Mouse (Mus musculus): Measurements from ENCODE around the gene Abcc2. TPM values are rescaled to one million over a fixed set of nuclear protein-coding genes. Genes with fewer than 3 reads are reported as not detected.

The Abcc2 gene
- 0.28 and 0.50 TPM in 2 replicates for polyA plus RNA-seq (2012; rRNA removed)

DNA sequence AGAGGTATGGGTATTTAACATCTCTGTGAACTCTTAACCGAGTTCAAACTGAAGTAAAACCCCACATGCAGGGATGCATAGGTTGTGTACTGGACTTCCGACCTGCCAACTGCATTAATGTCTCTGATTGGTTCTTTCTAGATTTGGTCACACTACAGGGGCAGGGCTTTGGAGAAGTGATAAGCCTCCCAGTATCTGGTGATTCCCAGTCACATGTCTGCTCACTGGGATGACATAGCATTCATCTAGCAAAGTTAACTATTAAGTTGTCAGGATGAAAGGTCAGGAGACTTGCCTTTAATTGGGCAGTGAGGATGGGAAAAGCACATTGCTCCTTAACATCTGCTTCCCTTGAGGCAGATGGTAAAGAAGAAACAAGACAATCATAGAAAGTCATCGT is at the start of gene Abcc2:
Abcc2 (plus strand) TSS at position 213 of the 400 bp plus-strand sequence.
- no peak for DNase-seq (ENCODE audit: low spot score)

DNA sequence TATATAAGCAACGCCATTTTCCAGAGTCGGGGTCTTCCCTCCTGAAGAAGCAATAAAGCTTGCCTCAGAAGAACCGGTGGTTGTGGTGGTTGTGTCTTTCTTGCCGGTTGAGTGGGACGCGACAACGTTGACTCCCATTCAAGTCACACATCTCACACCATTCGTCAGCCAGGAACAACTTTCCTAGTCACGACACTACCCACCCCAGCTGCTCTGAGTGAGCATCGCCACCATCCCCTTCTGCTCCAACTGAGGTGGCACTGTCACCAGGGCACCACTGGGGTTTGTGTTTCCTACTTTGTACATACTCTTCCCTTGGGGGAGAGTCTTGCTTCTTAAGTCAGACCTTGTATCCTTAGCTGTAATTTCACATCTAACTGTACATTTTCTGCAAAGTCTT is 43.6 kb upstream of the Abcc2 start:
- DNase-seq (ENCODE audit: low spot score): no peak

DNA sequence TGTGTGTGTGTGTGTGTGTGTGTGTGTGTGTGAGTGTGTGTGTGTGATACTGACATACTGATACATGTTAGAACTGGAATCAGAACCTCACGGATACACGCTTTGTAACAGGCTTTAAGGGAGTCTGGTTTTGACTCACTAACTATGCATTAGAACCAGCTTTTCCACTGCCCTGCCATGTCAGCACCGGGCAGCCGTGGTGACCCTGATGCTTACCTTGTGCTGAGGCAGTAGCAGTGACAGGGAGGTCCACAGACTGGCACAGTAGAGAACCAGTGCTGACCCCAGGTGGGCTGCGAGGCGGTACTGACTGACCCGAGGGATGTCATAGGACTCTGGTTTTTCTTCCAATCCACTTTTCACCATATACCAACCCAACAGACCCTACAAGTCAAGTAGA is 38.6 kb upstream of the Abcc2 start:
- DNase-seq (ENCODE audit: low spot score): no peak

DNA sequence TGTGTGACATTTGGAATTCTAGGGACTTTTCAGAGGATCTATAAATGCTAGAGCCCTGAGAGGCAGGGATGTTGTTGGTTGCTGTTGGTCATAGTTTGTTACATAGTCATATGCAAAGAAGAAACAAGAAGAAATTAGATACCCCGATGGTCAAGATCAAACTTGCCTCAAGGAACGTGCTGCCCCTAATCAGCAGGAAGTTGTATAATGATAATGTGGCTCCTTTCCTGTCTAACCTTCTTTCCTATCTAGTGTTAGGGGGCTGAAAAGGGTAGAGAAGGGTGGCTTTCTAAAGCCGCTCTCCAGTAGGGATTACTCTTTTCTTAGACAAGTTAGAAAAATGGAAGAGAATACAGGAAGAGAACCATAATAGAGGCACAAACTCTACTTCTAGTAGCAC is 36.3 kb upstream of the Abcc2 start:
- DNase-seq (ENCODE audit: low spot score): no peak

DNA sequence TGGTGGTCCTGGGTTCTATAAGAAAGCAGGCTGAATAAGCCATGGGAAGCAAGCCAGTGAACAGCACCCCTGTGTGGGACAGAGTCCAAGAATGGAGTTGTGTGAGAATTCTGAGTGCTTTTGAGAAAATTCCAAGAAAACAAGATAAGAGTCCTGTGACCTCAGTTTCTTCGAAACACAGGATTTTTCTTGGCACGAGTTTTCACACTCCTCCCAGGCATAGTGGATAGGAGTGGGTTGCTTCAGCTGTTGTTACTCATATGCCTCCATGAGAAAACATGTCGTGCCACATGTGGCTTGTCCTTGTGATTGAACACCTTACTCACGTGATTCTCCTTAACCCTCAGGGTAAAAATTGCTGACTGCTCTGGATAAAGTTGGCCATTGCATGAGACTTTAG is 34.1 kb upstream of the Abcc2 start:
- no peak for DNase-seq (ENCODE audit: low spot score)

DNA sequence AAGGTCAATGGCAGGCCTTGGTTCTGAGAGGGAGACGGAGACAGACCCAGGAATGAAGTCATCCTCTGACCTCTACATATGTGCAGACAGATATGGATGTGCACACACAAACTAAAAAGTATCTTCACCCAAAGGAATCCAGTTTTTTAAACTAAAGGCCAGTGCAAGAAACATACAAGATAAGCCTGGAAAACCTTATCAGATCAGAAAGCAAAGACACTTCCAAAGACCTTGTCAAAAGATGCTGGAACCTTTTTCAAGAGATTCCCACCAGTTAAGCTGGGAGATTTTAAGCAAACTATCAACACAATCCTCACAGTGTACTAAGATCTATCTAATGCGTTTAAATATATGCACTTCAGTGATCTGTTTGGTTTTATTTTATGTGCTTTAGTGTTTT is 32.0 kb upstream of the Abcc2 start:
- no peak for DNase-seq (ENCODE audit: low spot score)

DNA sequence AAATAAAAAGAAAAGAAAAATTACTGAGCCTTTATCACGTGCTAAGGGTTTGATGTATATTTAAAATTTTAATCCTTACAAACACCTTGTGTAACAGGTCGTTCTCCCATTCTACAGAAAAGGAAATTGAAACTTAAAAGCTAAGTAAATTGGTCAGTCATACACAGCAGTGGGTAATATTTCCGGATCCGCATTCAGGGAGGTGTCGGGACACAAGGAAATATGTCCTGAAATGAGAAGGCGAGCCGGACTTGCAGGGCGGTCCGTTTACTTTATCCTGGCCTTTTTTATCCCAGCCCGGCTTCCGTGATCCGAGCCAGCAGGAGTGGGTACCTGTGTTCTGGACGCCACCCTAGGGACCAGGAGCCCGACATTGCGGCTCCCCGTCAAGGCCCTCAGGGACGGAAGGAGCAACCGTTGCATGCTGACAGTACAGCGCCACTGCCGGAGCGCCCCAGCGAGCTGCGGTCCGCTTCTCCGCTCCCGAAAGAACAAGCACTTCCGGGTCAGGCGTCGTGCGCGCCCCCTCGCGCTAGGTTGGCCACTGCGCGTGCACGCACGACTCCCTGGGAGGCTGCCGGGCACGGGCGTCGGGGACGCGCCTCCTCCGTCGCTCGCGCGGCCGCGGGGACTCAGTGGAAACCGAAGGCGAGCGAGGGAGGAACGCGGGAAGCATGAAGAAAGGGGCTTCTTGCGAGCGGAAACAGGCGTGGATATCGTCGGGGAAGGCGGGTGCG is 29.3 kb upstream of the Abcc2 start, which contains the start of the genes Cutc and Cox15:
Cutc (plus strand) TSS at position 508 of the 737 bp plus-strand sequence.
Cox15 (minus strand) TSS at position 512 of the 737 bp plus-strand sequence.
- peak; percentile 97 for DNase-seq (ENCODE audit: low spot score)

DNA sequence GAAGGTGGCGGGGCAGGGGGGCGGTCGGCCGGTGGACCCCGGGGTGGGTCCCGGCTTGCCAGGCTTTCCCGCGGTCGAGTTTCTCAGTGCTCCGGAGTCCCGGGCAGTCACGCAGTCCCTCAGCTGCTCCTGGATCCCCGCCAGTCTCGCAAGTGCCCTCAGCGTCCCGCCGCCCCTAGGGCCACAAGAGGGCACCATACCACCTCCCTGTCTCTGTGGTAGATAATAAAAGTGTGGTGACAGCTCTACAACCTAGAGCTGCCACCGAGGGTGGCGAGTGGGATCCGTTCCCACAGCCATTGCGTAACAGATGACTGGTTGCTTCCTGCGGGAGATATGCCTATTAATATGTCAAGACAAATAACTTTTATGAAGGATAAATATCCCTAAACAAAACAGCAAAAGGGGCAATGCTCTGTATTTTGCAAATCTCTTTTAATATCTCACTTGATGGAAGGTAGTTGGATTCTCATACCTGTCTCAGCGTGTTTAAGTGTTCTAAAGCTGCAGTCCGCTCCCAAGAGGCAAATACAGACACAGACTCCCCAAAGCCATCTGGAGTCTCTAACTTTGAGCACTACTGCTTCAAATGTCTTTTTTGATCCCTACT is 28.7 kb upstream of the Abcc2 start:
- DNase-seq (ENCODE audit: low spot score): peak; percentile 89

DNA sequence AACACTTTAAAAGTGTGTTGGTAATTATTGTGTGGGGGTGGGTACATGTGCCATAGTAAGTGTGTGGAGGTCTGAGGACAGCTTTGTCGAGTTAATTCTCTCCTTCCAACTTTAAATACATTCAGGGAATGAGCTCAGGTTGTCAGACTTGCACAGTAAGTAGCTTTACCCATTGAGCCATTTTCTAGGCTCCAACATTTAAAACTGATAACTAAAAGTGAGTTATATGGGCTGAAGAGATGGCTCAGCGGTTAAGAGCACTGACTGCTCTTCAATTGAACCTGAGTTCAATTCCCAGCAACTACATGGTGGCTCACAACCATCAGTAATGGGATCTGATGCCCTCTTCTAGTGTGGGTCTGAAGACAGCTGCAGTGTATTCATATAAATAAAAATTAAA is 27.8 kb upstream of the Abcc2 start:
- DNase-seq (ENCODE audit: low spot score): no peak

DNA sequence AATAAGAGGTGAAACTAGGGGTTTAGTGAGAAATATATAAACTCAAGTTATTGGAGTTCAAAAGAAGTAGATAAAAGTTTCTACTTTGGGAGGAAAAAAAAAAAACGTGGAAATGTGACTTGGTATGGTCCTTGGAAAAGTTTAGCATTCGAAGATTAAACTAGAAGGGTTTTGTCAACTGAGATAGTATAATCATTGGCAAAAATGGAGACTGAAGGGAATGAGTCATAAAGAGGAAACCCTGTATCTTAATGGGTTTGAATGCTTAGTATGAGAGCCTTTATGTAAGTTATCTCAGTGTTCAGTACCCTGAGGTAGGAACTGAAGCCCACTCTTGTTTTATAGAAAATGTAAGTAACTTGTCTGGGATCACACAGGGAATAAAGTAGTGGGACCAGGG is 27.1 kb upstream of the Abcc2 start:
- DNase-seq (ENCODE audit: low spot score): no peak

DNA sequence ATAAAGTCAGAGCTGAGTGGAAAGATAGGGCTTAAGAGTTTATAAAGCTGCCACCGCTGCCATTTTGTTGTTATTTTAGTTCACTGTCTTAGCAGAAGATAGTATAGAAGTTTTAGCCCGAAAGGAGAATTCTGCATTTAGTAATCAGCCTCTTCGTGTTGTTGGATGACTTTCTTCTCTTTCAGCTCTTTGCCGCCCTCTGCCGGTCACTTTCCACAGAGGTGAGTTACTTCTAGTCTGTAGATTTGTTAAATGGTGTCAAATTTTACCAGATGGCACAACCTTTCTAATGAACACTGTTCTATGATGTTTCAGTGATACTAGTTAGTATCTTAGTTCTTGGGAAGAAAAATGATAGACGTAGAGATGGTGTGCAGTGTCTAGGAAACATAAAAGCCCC is 21.5 kb upstream of the Abcc2 start:
- no peak for DNase-seq (ENCODE audit: low spot score)

DNA sequence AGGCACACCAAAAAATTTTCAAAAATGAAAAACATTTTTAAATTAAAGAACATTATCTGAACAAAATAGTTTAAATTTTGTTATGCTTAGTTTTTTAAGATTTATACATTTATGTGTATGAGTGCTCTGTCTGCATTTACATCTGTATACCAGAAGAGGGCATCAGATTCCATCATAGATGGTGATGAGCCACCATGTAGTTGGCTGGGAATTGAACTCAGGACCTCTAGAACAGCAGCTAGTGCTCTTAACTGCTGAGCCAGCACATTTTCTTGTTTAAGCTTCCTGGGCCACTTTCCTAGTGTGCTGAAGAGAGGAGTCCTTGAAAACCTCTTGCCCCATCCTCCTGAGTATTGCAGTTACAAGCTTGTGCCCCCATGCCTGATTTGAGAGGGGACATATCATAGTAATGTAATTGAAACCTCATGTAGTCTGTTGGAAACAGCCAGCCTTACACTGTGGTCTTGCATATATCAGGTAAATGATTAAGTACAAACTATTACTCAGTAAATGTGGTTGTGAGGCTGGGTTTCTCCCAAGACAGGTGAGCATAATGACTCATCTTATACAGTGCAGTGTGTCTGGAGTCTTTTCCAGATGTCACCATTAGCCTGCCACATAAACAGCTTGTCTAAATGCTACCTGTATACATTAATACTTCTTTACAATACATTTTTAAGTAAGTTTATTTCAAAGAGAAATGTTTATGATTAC is 20.3 kb upstream of the Abcc2 start:
- DNase-seq (ENCODE audit: low spot score): no peak

DNA sequence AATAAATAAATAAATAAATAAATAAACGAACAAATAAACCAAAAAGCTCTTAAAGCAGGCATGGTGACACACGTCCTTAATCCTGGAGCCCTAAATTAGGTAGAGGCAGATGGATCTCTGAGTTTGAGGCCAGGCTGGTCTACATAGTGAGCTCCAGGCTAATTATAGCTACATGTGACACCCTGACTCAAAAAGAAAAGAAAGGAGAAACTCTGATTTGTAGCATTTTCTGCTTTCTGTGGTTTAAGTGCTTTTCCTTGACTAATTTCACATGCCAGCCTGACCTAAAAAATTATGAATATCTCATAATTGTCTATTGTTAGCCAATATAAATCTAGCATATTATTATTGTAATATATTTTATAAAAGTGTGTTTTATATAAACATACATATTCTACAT is 19.6 kb upstream of the Abcc2 start:
- no peak for DNase-seq (ENCODE audit: low spot score)

DNA sequence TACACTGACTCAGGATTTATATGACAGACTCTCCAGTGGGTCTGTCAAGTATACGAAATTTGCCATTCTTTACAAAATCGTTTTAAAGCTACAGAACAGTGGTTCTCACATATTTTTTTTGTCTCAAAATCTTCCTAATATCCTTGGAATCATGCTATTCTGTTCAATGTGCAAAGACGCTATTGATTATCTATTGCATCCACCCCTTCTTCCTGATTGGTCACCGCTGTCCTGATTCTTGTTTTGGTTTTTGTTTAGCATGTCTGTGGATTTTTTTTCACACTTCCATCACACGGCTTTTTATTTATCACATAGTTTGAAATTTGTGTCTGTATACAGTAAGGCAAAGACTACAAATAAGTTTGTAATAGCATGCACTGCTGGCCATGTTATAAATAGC is 15.5 kb upstream of the Abcc2 start:
- DNase-seq (ENCODE audit: low spot score): no peak

DNA sequence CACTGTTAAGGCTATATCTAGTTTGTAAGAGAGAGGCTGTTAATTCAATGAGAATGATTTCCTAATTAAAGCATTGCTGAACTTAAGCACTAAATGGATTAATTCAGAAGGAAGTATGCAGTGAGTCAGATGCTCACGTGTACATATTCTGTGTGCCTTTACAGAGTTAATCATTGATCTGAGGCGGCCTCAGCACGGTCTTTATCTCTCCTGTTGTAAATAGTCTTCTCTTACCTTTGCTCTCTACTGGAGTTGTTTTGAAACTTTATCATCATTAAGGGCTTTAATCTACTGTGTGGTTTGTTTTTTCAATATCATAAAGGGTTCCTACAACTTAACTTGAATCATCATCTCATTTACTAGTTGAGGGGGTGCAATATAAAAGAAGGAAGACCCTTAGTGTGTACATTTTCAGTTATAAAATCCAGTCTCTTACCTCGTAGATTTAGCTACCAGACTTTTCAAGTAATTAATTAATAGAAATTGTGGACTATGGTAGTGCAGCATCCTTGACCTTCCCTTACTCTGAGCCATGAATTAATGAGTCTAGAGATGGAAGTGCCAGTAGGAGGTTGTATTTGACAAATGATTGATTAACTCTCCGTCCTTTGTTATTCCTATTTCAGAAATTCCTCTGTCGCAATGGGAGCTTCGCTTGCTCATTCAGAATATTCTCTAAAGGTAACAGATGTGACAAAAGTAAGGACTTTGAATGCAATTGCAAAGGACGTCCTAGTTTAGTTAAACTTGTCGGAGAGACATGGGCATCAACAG is 14.3 kb upstream of the Abcc2 start:
- DNase-seq (ENCODE audit: low spot score): no peak

DNA sequence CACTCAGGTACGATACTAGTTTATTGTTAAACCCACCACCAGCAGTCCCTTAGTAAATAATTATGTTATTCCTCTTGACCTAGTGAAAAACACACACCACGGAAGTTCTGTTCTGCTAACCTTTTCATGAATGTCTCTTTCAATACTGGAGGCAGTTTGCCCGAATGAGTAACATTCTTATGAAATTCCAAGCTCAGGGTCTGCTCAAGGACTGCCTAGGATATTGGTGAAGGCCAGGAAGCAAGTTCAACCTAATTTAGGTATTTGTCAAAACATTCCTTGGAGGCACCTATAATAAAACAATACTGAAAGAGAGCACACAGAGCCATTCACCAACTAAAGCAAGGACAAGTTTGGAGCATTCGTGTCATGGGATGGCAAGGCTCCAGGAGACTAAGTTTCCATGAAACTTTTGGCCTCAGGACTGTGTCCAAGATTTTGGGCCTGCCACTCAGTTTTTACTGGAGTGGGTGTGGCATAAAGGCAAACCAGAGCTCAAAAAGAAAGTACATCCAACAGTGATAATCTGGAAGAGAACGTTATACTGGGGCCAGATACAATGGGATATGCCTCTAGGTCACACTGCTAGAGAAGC is 12.5 kb upstream of the Abcc2 start:
- DNase-seq (ENCODE audit: low spot score): no peak

DNA sequence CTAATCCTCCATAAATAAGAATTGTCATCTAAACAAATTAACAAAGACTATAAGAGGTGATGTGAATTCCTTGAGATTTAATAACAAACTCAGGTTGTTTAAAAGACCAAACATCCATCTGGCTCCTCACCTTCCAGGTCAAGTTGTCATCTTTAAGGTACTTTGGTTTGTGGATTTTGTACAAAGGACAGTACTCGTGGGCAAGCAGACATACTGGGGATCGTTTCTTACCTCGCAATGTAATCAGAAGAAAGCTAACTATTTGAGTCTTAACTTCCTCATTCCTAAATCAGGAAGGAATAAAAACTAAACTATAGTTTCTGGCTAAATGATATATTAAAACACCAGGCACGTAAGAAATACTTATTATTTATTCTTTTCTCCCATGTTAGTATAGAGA is 11.4 kb upstream of the Abcc2 start:
- DNase-seq (ENCODE audit: low spot score): no peak

DNA sequence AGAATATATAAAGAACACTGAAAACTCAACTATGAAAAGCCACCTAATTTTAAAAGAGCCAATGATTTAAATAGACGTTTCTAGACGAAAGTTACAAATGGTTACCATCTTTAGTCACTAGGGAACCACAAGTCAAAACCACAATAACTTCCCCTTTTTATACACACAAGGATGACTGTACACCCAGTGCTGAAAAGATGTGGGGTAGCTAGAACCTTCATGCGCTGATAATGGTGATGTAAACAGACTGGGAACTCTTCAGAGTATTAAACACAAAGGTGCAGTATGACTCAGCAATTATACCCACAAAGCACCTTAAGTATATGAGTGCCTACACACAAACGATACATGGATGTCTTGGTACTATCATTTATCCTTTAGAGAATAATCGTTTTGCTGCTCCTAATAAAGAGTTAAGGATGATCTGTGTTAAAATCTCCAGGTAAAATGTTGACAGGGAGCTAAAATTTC is 10.5 kb upstream of the Abcc2 start:
- DNase-seq (ENCODE audit: low spot score): no peak

DNA sequence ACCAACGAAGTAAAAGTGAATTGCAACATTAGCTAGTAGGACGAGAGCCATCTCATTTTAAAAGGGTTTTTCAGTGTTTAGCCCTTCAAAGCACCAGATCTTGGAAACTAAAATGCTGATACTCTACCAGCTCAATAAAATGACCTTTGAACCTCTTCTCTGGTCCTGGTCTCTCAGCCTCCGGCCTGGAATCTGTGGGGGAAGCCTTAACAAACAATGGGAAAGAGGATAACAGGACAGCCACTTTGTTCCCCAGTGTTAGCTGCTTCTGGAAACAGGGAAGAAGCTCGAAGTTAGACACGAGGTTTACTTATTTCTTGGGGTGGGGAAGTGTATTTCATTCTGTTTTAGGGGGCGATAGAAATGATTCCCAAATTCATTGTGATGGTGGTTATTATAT is 9.7 kb upstream of the Abcc2 start:
- DNase-seq (ENCODE audit: low spot score): no peak

DNA sequence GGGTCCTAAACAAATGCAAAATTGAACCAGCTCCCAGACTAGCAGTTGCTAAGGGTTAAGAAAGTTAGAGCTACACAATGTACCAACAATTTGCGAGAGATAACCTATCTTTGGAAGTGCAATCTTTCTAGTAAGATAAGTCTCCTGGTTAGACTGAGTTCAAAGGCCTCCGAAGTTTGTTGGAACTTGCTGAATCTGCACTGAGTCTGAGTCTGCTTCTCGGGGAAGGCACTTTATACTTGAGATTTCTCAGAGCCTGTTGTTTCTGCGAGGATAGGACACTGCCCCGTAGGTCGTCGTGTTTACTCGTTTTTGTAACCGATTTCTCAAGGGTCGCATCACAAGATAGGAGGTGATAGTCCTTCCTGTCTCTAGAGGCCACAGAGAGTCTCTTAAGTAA is 6.6 kb upstream of the Abcc2 start:
- DNase-seq (ENCODE audit: low spot score): no peak

DNA sequence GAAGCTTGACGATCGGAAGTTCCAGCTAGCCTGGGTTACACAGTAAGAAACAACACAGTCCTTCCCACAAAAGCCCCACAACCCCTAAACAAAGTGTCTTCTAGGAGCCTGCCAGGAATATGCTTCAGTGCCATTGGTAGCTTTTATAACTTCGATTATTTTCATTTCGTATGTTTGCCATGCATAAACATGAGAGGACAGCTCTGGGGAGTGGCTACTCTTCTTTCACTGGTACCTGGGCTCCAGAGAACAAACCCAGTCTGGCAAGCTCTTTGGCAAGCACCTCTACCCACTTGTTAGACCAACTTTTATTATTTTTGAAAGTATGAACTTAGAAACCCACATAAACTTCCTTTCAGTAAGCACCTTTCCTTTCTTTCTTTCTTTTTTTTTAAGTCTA is 5.4 kb upstream of the Abcc2 start:
- no peak for DNase-seq (ENCODE audit: low spot score)

DNA sequence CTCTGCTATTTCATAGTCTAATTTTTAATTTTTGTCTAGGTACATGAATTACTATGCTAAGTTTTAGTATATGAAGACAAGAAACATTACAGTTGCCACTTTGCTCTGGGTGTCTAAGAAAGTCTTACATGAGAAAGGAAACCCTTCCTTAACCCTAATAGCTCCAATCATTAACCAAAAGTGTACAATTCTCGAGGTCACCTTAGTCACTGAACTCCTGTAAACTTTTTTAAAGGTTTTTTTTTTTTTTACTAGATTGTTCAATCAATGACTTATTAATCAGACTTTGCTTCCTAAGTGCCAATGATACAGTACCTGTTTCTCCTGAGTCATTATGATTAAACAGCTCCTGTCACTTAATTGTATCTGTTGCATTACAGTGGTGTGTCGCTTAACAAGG is 4.7 kb upstream of the Abcc2 start:
- DNase-seq (ENCODE audit: low spot score): no peak

Measured in urinary bladder, adult 2 months (tissue).